Mouse (Mus musculus): Measurements from ENCODE around the gene Scgb3a1. TPM values are rescaled to one million over a fixed set of nuclear protein-coding genes. Genes with fewer than 3 reads are reported as not detected.

Gene Scgb3a1
- polyA plus RNA-seq, 1 experiment from 2014 or later = not detected

DNA sequence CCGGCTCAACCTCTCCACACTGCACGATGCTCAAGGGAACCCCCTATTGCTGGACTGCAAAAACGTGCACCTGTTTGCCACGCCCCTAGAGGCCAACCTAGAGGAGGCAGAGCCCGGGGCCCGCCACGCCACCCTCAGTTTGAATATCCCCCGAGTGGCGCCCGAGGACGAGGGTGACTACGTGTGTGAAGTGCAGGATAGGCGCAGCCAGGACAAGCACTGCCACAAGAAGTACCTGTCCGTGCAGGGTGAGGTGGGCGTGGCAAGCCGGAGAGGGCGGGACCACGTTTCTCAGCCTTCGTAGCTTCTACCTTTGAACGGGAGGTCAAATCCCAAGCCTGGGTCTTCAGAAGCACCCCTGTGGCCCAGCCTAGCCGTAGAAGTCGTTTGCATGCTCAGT is 29.3 kb upstream of the Scgb3a1 start:
- peak overlapping the region; percentile 20 for H3K4me3 ChIP-seq (ENCODE audit: low read depth, low read length)
- no peaks in the 10 kb centered on the region for H3K36me3 ChIP-seq (ENCODE audit: control insufficient read depth, insufficient read depth, low read length)
- DNase-seq (ENCODE audit: low spot score) = no peak
- peaks cover 54% of the 10 kb centered on the region for H3K27me3 ChIP-seq (replicated peaks; ENCODE audit: control insufficient read depth, insufficient read depth, low read length)
- no peak for ATAC-seq (ENCODE audit: low read depth)
- peak overlapping the region; percentile 40 for H3K4me2 ChIP-seq (ENCODE audit: low read depth, low read length)
- 14% methylated on average over 21 of the region's 22 CpGs for WGBS
- no peak overlapping the region for H3K9ac ChIP-seq (ENCODE audit: low read depth, low read length)
- no peaks in the 10 kb centered on the region for H3K4me1 ChIP-seq (ENCODE audit: control insufficient read depth, insufficient read depth, low read length)
- H3K9me3 ChIP-seq (ENCODE audit: control insufficient read depth, low read length) = no peaks in the 10 kb centered on the region
- no peak overlapping the region for H3K27ac ChIP-seq (replicated peaks; ENCODE audit: low read depth, low read length)

DNA sequence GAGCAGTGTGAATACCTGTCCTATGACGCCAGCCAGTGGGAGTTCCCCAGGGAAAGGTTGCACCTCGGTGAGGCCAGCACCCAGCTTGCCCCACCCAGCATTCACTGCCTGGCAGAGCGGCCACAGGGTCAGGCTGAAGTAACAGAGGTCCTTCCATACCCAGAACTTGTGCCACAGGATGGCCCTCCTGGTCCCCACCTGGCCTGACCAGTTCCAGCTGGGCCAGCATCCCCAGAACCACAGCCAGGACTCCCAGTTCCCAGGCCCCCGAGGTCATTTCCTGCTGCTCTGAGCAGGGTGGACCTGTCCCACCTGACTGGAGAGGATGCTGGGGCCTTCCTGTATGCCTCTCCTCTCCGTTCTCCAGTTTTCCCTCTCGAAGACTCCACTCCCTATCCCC is 27.7 kb upstream of the Scgb3a1 start:
- H3K4me2 ChIP-seq (ENCODE audit: low read depth, low read length) = no peak overlapping the region
- 71% methylated on average over 5 of the region's 6 CpGs for WGBS
- H3K4me3 ChIP-seq (ENCODE audit: low read depth, low read length) = no peak overlapping the region
- H3K9ac ChIP-seq (ENCODE audit: low read depth, low read length) = no peak overlapping the region
- H3K9me3 ChIP-seq (ENCODE audit: control insufficient read depth, low read length) = no peaks in the 10 kb centered on the region
- H3K27me3 ChIP-seq (replicated peaks; ENCODE audit: control insufficient read depth, insufficient read depth, low read length) = peaks cover 54% of the 10 kb centered on the region
- H3K27ac ChIP-seq (replicated peaks; ENCODE audit: low read depth, low read length) = no peak overlapping the region
- H3K36me3 ChIP-seq (ENCODE audit: control insufficient read depth, insufficient read depth, low read length) = no peaks in the 10 kb centered on the region
- DNase-seq (ENCODE audit: low spot score) (no peak), ATAC-seq (ENCODE audit: low read depth) (no peak)
- H3K4me1 ChIP-seq (ENCODE audit: control insufficient read depth, insufficient read depth, low read length) = no peaks in the 10 kb centered on the region

GRCm38 (mm10) chr11:49636449-49636848 is 27.0 kb upstream of the Scgb3a1 start:
- 2% methylated on average over 11 of the region's 11 CpGs for WGBS
- Histone ChIP-seq H3K4me3 (ENCODE audit: low read depth, low read length) (no peak overlapping the region), H3K4me1 (ENCODE audit: control insufficient read depth, insufficient read depth, low read length) (no peaks in the 10 kb centered on the region), H3K9ac (ENCODE audit: low read depth, low read length) (no peak overlapping the region), H3K4me2 (ENCODE audit: low read depth, low read length) (no peak overlapping the region), H3K9me3 (ENCODE audit: control insufficient read depth, low read length) (no peaks in the 10 kb centered on the region), H3K27me3 (replicated peaks; ENCODE audit: control insufficient read depth, insufficient read depth, low read length) (peaks cover 54% of the 10 kb centered on the region), H3K36me3 (ENCODE audit: control insufficient read depth, insufficient read depth, low read length) (no peaks in the 10 kb centered on the region), H3K27ac (replicated peaks; ENCODE audit: low read depth, low read length) (no peak overlapping the region)
- DNase-seq (ENCODE audit: low spot score) = no peak
- ATAC-seq (ENCODE audit: low read depth) = no peak

DNA sequence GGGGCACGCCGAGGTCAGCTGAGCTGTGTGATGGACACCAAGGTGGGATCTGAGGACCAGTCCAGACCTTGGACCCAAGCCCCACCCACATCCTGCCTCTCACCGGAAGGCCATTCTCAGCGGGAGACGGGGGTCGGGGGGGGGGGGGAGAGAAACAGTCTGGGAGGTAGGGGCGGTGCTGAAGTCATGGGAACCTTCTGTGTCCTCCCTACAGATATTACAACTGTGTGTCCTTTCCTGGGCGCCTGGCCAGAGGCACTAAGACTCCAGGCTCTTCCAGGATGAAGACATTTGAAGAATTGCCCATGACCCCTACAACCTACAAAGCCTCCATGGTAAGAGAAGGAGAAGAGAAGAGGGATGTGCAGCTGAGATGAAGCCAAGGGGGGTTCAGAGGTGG is 17.7 kb upstream of the Scgb3a1 start:
- Histone ChIP-seq H3K4me1 (ENCODE audit: control insufficient read depth, insufficient read depth, low read length) (no peaks in the 10 kb centered on the region), H3K4me2 (ENCODE audit: low read depth, low read length) (no peak overlapping the region), H3K9me3 (ENCODE audit: control insufficient read depth, low read length) (no peaks in the 10 kb centered on the region), H3K4me3 (ENCODE audit: low read depth, low read length) (no peak overlapping the region), H3K36me3 (ENCODE audit: control insufficient read depth, insufficient read depth, low read length) (no peaks in the 10 kb centered on the region), H3K27ac (replicated peaks; ENCODE audit: low read depth, low read length) (no peak overlapping the region), H3K9ac (ENCODE audit: low read depth, low read length) (no peak overlapping the region), H3K27me3 (replicated peaks; ENCODE audit: control insufficient read depth, insufficient read depth, low read length) (no peaks in the 10 kb centered on the region)
- DNase-seq (ENCODE audit: low spot score) = no peak
- no peak for ATAC-seq (ENCODE audit: low read depth)
- WGBS = 60% methylated on average over 5 of the region's 8 CpGs

DNA sequence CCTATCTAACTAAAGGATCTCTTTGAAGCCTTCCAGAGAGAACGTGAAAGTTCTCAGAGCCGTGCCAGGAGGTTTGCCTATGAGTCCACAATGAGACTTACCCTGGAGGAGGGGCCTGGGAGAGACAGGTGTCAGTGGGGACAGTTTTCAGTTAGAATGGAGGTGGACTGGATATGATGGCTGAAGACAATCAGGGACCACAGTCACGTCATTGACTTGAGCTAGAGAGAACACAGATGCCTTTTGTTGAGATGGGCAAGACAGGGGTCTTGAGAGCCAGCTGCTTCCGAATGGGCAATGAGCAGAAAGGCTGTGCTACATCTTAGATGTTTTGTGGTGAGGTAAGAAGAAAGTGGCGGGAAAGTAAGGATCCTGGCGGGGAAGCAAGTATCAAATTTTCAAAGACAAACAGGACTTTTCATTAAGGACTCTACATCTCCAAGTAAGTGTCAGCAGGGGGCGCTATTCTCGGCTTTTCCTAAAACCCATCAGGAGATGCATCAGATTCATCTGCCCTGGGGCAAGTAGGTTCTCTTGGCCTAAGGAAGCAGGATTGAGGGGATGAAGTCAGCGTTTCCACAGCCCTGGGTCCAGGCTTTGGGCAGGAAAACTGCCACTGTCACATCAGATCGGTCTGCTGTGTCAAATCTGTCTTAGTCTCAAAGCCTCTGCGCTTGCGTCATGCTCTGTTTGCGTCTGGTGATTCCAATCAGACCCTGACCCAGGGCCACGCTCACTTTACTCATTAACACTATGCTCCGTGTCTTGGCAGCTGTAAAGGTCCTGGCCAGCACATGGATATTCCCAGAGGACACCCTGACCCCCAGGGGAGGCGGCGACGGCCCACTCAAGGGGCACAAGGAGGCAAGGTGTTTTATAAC is 13.1 kb upstream of the Scgb3a1 start:
- no peak overlapping the region for H3K4me3 ChIP-seq (ENCODE audit: low read depth, low read length)
- peak; percentile 41 for DNase-seq (ENCODE audit: low spot score)

GRCm38 (mm10) chr11:49650994-49651761 is 12.2 kb upstream of the Scgb3a1 start:
- no peaks in the 10 kb centered on the region for H3K9me3 ChIP-seq (ENCODE audit: control insufficient read depth, low read length)
- H3K9ac ChIP-seq (ENCODE audit: low read depth, low read length) = no peak overlapping the region
- no peak overlapping the region for H3K4me2 ChIP-seq (ENCODE audit: low read depth, low read length)
- 59% methylated on average over 16 of the region's 16 CpGs for WGBS
- no peaks in the 10 kb centered on the region for H3K4me1 ChIP-seq (ENCODE audit: control insufficient read depth, insufficient read depth, low read length)
- H3K4me3 ChIP-seq (ENCODE audit: low read depth, low read length) = no peak overlapping the region
- DNase-seq (ENCODE audit: low spot score) (peak; percentile 10), ATAC-seq (ENCODE audit: low read depth) (no peak)
- H3K27ac ChIP-seq (replicated peaks; ENCODE audit: low read depth, low read length) = no peak overlapping the region
- H3K27me3 ChIP-seq (replicated peaks; ENCODE audit: control insufficient read depth, insufficient read depth, low read length) = no peaks in the 10 kb centered on the region
- H3K36me3 ChIP-seq (ENCODE audit: control insufficient read depth, insufficient read depth, low read length) = no peaks in the 10 kb centered on the region

More for the DNA sequence above, 13.1 kb upstream of the Scgb3a1 start:
- no peak overlapping the region for H3K27ac ChIP-seq (replicated peaks; ENCODE audit: low read depth, low read length)
- H3K4me2 ChIP-seq (ENCODE audit: low read depth, low read length) = no peak overlapping the region
- H3K9ac ChIP-seq (ENCODE audit: low read depth, low read length) = no peak overlapping the region
- ATAC-seq (ENCODE audit: low read depth) = no peak
- H3K36me3 ChIP-seq (ENCODE audit: control insufficient read depth, insufficient read depth, low read length) = no peaks in the 10 kb centered on the region
- 45% methylated on average over 18 of the region's 18 CpGs for WGBS
- no peaks in the 10 kb centered on the region for H3K4me1 ChIP-seq (ENCODE audit: control insufficient read depth, insufficient read depth, low read length)
- H3K9me3 ChIP-seq (ENCODE audit: control insufficient read depth, low read length) = no peaks in the 10 kb centered on the region
- H3K27me3 ChIP-seq (replicated peaks; ENCODE audit: control insufficient read depth, insufficient read depth, low read length) = no peaks in the 10 kb centered on the region

- WGBS = 82% methylated on average over 10 of the region's 10 CpGs
- no peak overlapping the region for H3K4me2 ChIP-seq (ENCODE audit: low read depth, low read length)
- no peaks in the 10 kb centered on the region for H3K4me1 ChIP-seq (ENCODE audit: control insufficient read depth, insufficient read depth, low read length)
- H3K9me3 ChIP-seq (ENCODE audit: control insufficient read depth, low read length) = no peaks in the 10 kb centered on the region
- no peak overlapping the region for H3K9ac ChIP-seq (ENCODE audit: low read depth, low read length)
- H3K4me3 ChIP-seq (ENCODE audit: low read depth, low read length) = no peak overlapping the region
- no peak overlapping the region for H3K27ac ChIP-seq (replicated peaks; ENCODE audit: low read depth, low read length)
- H3K27me3 ChIP-seq (replicated peaks; ENCODE audit: control insufficient read depth, insufficient read depth, low read length) = no peaks in the 10 kb centered on the region
- DNase-seq (ENCODE audit: low spot score) (no peak), ATAC-seq (ENCODE audit: low read depth) (no peak)
- no peaks in the 10 kb centered on the region for H3K36me3 ChIP-seq (ENCODE audit: control insufficient read depth, insufficient read depth, low read length)
Observed at GRCm38 (mm10) chr11:49651762-49652322, 11.6 kb upstream of the Scgb3a1 start.

GRCm38 (mm10) chr11:49652401-49653078 is 10.9 kb upstream of the Scgb3a1 start:
- H3K27me3 ChIP-seq (replicated peaks; ENCODE audit: control insufficient read depth, insufficient read depth, low read length) = no peaks in the 10 kb centered on the region
- H3K4me2 ChIP-seq (ENCODE audit: low read depth, low read length) = peak overlapping the region; percentile 13; the same call in 1 of the 2 replicates
- DNase-seq (ENCODE audit: low spot score) = peak; percentile 76
- H3K9me3 ChIP-seq (ENCODE audit: control insufficient read depth, low read length) = no peaks in the 10 kb centered on the region
- H3K4me3 ChIP-seq (ENCODE audit: low read depth, low read length) = no peak overlapping the region
- H3K36me3 ChIP-seq (ENCODE audit: control insufficient read depth, insufficient read depth, low read length) = no peaks in the 10 kb centered on the region
- no peaks in the 10 kb centered on the region for H3K4me1 ChIP-seq (ENCODE audit: control insufficient read depth, insufficient read depth, low read length)
- no peak overlapping the region for H3K27ac ChIP-seq (replicated peaks; ENCODE audit: low read depth, low read length)
- ATAC-seq (ENCODE audit: low read depth) = peak; percentile 72; the same call in 1 of the 2 replicates
- 27% methylated on average over 19 of the region's 19 CpGs for WGBS
- no peak overlapping the region for H3K9ac ChIP-seq (ENCODE audit: low read depth, low read length)

Measured in embryonic facial prominence, embryonic 14.5 days (tissue).